Mouse (Mus musculus): ENCODE results near the gene Adam21. TPM values are rescaled to one million over a fixed set of nuclear protein-coding genes. Genes with fewer than 3 reads are reported as not detected.
"Not testable (repeated sequence)": the region's sequence is repeated elsewhere in the genome, so short reads cannot be mapped to it uniquely, and the experiment has no call there.

Gene Adam21
- polyA plus RNA-seq, 1 experiment from 2014 or later: 0.25 TPM

GRCm38 (mm10) chr12:81567931-81568330, 343 bp downstream of the Adam21 start:
- Histone ChIP-seq H3K4me2 (no peak overlapping the region), H3K9ac (no peak overlapping the region), H3K4me3 (ENCODE audit: low read depth, low read length) (no peak overlapping the region), H3K27ac (ENCODE audit: low read depth) (no peak overlapping the region), H3K9me3 (ENCODE audit: low read depth, low read length) (no peaks in the 10 kb centered on the region), H3K4me1 (ENCODE audit: insufficient read depth) (no peaks in the 10 kb centered on the region), H3K27me3 (ENCODE audit: insufficient read depth, low read length) (no peaks in the 10 kb centered on the region), H3K36me3 (ENCODE audit: insufficient read depth) (peaks cover 18% of the 10 kb centered on the region)
- TF ChIP-seq CTCF (IDR thresholded peaks at IDR 0.05; ENCODE audit: low read depth): no peak
- DNase-seq (no peak), ATAC-seq (ENCODE audit: insufficient read depth) (no peak)
- WGBS: 83% methylated on average over 5 of the region's 5 CpGs

GRCm38 (mm10) chr12:81564173-81564572, 4.1 kb downstream of the Adam21 start:
- no peak overlapping the region for H3K9ac ChIP-seq
- ATAC-seq (ENCODE audit: insufficient read depth) (no peak), DNase-seq (no peak)
- H3K4me3 ChIP-seq (ENCODE audit: low read depth, low read length): no peak overlapping the region
- H3K9me3 ChIP-seq (ENCODE audit: low read depth, low read length): no peaks in the 10 kb centered on the region
- no peaks in the 10 kb centered on the region for H3K36me3 ChIP-seq (ENCODE audit: insufficient read depth)
- no peak overlapping the region for H3K4me2 ChIP-seq
- 91% methylated on average over 3 of the region's 3 CpGs for WGBS
- H3K27ac ChIP-seq (ENCODE audit: low read depth): no peak overlapping the region
- H3K4me1 ChIP-seq (ENCODE audit: insufficient read depth): no peaks in the 10 kb centered on the region
- TF ChIP-seq CTCF (IDR thresholded peaks at IDR 0.05; ENCODE audit: low read depth): no peak
- no peaks in the 10 kb centered on the region for H3K27me3 ChIP-seq (ENCODE audit: insufficient read depth, low read length)

- ATAC-seq (ENCODE audit: insufficient read depth) (no peak), DNase-seq (no peak)
- Histone ChIP-seq H3K36me3 (ENCODE audit: insufficient read depth) (no peaks in the 10 kb centered on the region), H3K27me3 (ENCODE audit: insufficient read depth, low read length) (no peaks in the 10 kb centered on the region), H3K9me3 (ENCODE audit: low read depth, low read length) (no peaks in the 10 kb centered on the region), H3K4me3 (ENCODE audit: low read depth, low read length) (no peak overlapping the region), H3K9ac (no peak overlapping the region), H3K4me2 (no peak overlapping the region), H3K4me1 (ENCODE audit: insufficient read depth) (no peaks in the 10 kb centered on the region), H3K27ac (ENCODE audit: low read depth) (no peak overlapping the region)
- WGBS: 82% methylated on average over 3 of the region's 3 CpGs
- TF ChIP-seq CTCF (IDR thresholded peaks at IDR 0.05; ENCODE audit: low read depth): no peak
Measured at GRCm38 (mm10) chr12:81549286-81549685, 19.0 kb downstream of the Adam21 start.

GRCm38 (mm10) chr12:81547163-81547562, 21.1 kb downstream of the Adam21 start:
- H3K4me1 ChIP-seq (ENCODE audit: insufficient read depth): no peaks in the 10 kb centered on the region
- no peak for DNase-seq
- ATAC-seq (ENCODE audit: insufficient read depth): no peak
- no peak overlapping the region for H3K9ac ChIP-seq
- no peaks in the 10 kb centered on the region for H3K36me3 ChIP-seq (ENCODE audit: insufficient read depth)
- H3K4me2 ChIP-seq: no peak overlapping the region
- no peak for TF ChIP-seq CTCF (IDR thresholded peaks at IDR 0.05; ENCODE audit: low read depth)
- H3K9me3 ChIP-seq (ENCODE audit: low read depth, low read length): no peaks in the 10 kb centered on the region
- 59% methylated on average over 4 of the region's 4 CpGs for WGBS
- H3K27me3 ChIP-seq (ENCODE audit: insufficient read depth, low read length): no peaks in the 10 kb centered on the region
- H3K27ac ChIP-seq (ENCODE audit: low read depth): no peak overlapping the region
- no peak overlapping the region for H3K4me3 ChIP-seq (ENCODE audit: low read depth, low read length)

GRCm38 (mm10) chr12:81533029-81533419, 35.2 kb downstream of the Adam21 start:
- peak; percentile 13; the same call in 1 of the 2 replicates for ATAC-seq (ENCODE audit: insufficient read depth)
- no peak for TF ChIP-seq CTCF (IDR thresholded peaks at IDR 0.05; ENCODE audit: low read depth)
- H3K9me3 ChIP-seq (ENCODE audit: low read depth, low read length): no peaks in the 10 kb centered on the region
- DNase-seq: peak; percentile 23
- H3K36me3 ChIP-seq (ENCODE audit: insufficient read depth): no peaks in the 10 kb centered on the region
- 32% methylated on average over 4 of the region's 4 CpGs for WGBS
- peak overlapping the region; percentile 81 for H3K4me3 ChIP-seq (ENCODE audit: low read depth, low read length)
- H3K27me3 ChIP-seq (ENCODE audit: insufficient read depth, low read length): no peaks in the 10 kb centered on the region
- H3K4me1 ChIP-seq (ENCODE audit: insufficient read depth): no peaks in the 10 kb centered on the region; the same call in 1 of the 2 replicates
- peak overlapping the region; percentile 73 for H3K4me2 ChIP-seq
- no peak overlapping the region for H3K27ac ChIP-seq (ENCODE audit: low read depth)
- peak overlapping the region; percentile 81 for H3K9ac ChIP-seq

- DNase-seq: peak; percentile 92
- Histone ChIP-seq H3K4me3 (ENCODE audit: low read depth, low read length) (peak within 1 kb of the TSS; percentile 81), H3K9me3 (ENCODE audit: low read depth, low read length) (no peaks in the 10 kb centered on the region), H3K4me2 (peak within 1 kb of the TSS; percentile 73), H3K9ac (peak within 1 kb of the TSS; percentile 81), H3K4me1 (ENCODE audit: insufficient read depth) (no peaks in the 10 kb centered on the region; the same call in 1 of the 2 replicates), H3K27ac (ENCODE audit: low read depth) (peak within 1 kb of the TSS; percentile 61), H3K36me3 (ENCODE audit: insufficient read depth) (no peaks in the 10 kb centered on the region), H3K27me3 (ENCODE audit: insufficient read depth, low read length) (no peaks in the 10 kb centered on the region)
- under 1% methylated on average over 46 of the region's 46 CpGs for WGBS
- ATAC-seq (ENCODE audit: insufficient read depth): peak; percentile 98
- TF ChIP-seq CTCF (IDR thresholded peaks at IDR 0.05; ENCODE audit: low read depth): no peak
Measured at GRCm38 (mm10) chr12:81532316-81533028, 35.8 kb downstream of the Adam21 start, which contains the start of the genes Gm20498 and Synj2bp. TSS of gene Gm20498 (minus strand) at chr12:81532905. TSS of gene Synj2bp (minus strand) at chr12:81532911.

GRCm38 (mm10) chr12:81530587-81530986, 37.7 kb downstream of the Adam21 start:
- not testable (repeated sequence) for H3K4me2 ChIP-seq; H3K4me1 ChIP-seq (ENCODE audit: insufficient read depth); ATAC-seq (ENCODE audit: insufficient read depth); H3K36me3 ChIP-seq (ENCODE audit: insufficient read depth); H3K4me3 ChIP-seq (ENCODE audit: low read depth, low read length); H3K27ac ChIP-seq (ENCODE audit: low read depth); H3K27me3 ChIP-seq (ENCODE audit: insufficient read depth, low read length); H3K9ac ChIP-seq; H3K9me3 ChIP-seq (ENCODE audit: low read depth, low read length); DNase-seq
- 85% methylated on average over 5 of the region's 8 CpGs for WGBS

Other genes starting within 250 kb of the Adam21 start
- gene Slc8a3, start 235.3 kb downstream of the Adam21 start, polyA plus RNA-seq (2014; fragmentation: Nextera tagmentation; extraction: Ambion mirVana): 0.46 and 0.50 TPM in 2 replicates
- gene Gm4787, start 189.0 kb downstream of the Adam21 start, polyA plus RNA-seq (2014; fragmentation: Nextera tagmentation; extraction: Ambion mirVana): 0.14 and 0.43 TPM in 2 replicates
- 0.99 and 1.1 TPM in 2 replicates for gene Adam4, start 146.5 kb downstream of the Adam21 start, polyA plus RNA-seq (2014; fragmentation: Nextera tagmentation; extraction: Ambion mirVana)
- 127 and 136 TPM in 2 replicates for gene Cox16, start 83.3 kb downstream of the Adam21 start, polyA plus RNA-seq (2014; fragmentation: Nextera tagmentation; extraction: Ambion mirVana)
- 29.2 and 30.3 TPM in 2 replicates for gene Gm20498, start 35.6 kb downstream of the Adam21 start, polyA plus RNA-seq (2014; fragmentation: Nextera tagmentation; extraction: Ambion mirVana)
- gene Synj2bp, start 35.6 kb downstream of the Adam21 start, polyA plus RNA-seq (2014; fragmentation: Nextera tagmentation; extraction: Ambion mirVana): 33.6 and 37.1 TPM in 2 replicates
- 63.6 and 65.5 TPM in 2 replicates for gene Med6, start 26.5 kb upstream of the Adam21 start, polyA plus RNA-seq (2014; fragmentation: Nextera tagmentation; extraction: Ambion mirVana)
- 6.1 and 6.2 TPM in 2 replicates for gene Ttc9, start 62.8 kb upstream of the Adam21 start, polyA plus RNA-seq (2014; fragmentation: Nextera tagmentation; extraction: Ambion mirVana)
- 2.9 and 3.2 TPM in 2 replicates for gene Map3k9, start 212.7 kb upstream of the Adam21 start, polyA plus RNA-seq (2014; fragmentation: Nextera tagmentation; extraction: Ambion mirVana)

Data from lung, embryonic 14.5 days (tissue).